Mouse (Mus musculus) hindbrain, embryonic 13.5 days (tissue): ENCODE data around the gene Prmt3. TPM values are rescaled to one million over a fixed set of nuclear protein-coding genes. Genes with fewer than 3 reads are reported as not detected.

ENCODE experiments used
- ATAC-seq: fragments of 200-750 bp; cut with Nextera tagmentation; 2 replicates; pipeline ENCODE4 v1.8.0; 2017; ENCODE audit warnings: moderate TSS enrichment; ENCODE audit not compliant: low FRiP score
- H3K27ac ChIP-seq: fragments of 300-500 bp; sonication (generic); 2 replicates; pipeline ENCODE4 v1.5.1; 2015; ENCODE audit warnings: inconsistent platforms, mild to moderate bottlenecking, moderate library complexity
- H3K27me3 ChIP-seq: fragments of 300-500 bp; sonication (generic); 2 replicates; pipeline ENCODE4 v1.6.1; 2015; ENCODE audit warnings: mild to moderate bottlenecking, inconsistent platforms
- H3K36me3 ChIP-seq: fragments of 300-500 bp; sonication (generic); 2 replicates; pipeline ENCODE4 v1.6.1; 2015; ENCODE audit warnings: mild to moderate bottlenecking, inconsistent platforms
- H3K4me1 ChIP-seq: fragments of 300-500 bp; sonication (generic); replicated peaks from 2 replicates; pipeline ENCODE4 v1.6.1; 2015; ENCODE audit warnings: inconsistent platforms
- H3K4me2 ChIP-seq: fragments of 300-500 bp; sonication (generic); 2 replicates; pipeline ENCODE4 v1.6.1; 2015; ENCODE audit warnings: inconsistent platforms, mild to moderate bottlenecking, moderate library complexity
- H3K4me3 ChIP-seq: fragments of 300-500 bp; sonication (generic); 2 replicates; pipeline ENCODE4 v1.5.1; 2015; ENCODE audit warnings: mild to moderate bottlenecking, inconsistent platforms
- H3K9ac ChIP-seq: fragments of 300-500 bp; sonication (generic); 2 replicates; pipeline ENCODE4 v1.6.1; 2015; ENCODE audit warnings: mild to moderate bottlenecking, inconsistent platforms
- H3K9me3 ChIP-seq: fragments of 300-500 bp; sonication (generic); 2 replicates; pipeline ENCODE4 v1.6.1; 2016; ENCODE audit warnings: inconsistent platforms
- WGBS: fragments of 180-500 bp; shearing (Covaris S2); methylation state at CpG from one replicate; pipeline ENCODE4 v1.1.7; 2015; 5-methylcytosine and 5-hydroxymethylcytosine counted together
- polyA plus RNA-seq: library from polyadenylated mRNA; unstranded; fragments of >200 nt; fragmentation: Nextera tagmentation; extraction: Ambion mirVana; gene quantifications from 2 replicates; pipeline ENCODE4 v1.2.1, GENCODE M21; 2015

Gene Prmt3
- polyA plus RNA-seq, 1 experiment from 2014 or later: 50.8 TPM

GRCm38 (mm10) chr7:49907191-49908171 lies 129.3 kb downstream of the Prmt3 start:
- WGBS: 2% methylated on average over 28 of the region's 28 CpGs
- H3K27me3 ChIP-seq: peaks cover 87% of the 10 kb centered on the region
- H3K27ac ChIP-seq: peak overlapping the region; percentile 95
- H3K9ac ChIP-seq: peak overlapping the region; percentile 67
- peaks cover 30% of the 10 kb centered on the region for H3K4me1 ChIP-seq
- peak overlapping the region; percentile 51 for H3K4me3 ChIP-seq
- peak overlapping the region; percentile 60 for H3K4me2 ChIP-seq
- no peaks in the 10 kb centered on the region for H3K9me3 ChIP-seq
- ATAC-seq: peak; percentile 25; the same call in 1 of the 2 replicates
- H3K36me3 ChIP-seq: no peaks in the 10 kb centered on the region

Other genes starting within 250 kb of the Prmt3 start
- 14.3 and 28.7 TPM in 2 replicates for gene Dbx1, start 141.5 kb upstream of the Prmt3 start, polyA plus RNA-seq
- 3.1 and 3.5 TPM in 2 replicates for gene Htatip2, start 19.2 kb upstream of the Prmt3 start, polyA plus RNA-seq
- gene Slc6a5, start 131.8 kb downstream of the Prmt3 start, polyA plus RNA-seq: 12.5 and 13.0 TPM in 2 replicates
- 15.7 and 16.4 TPM in 2 replicates for gene Nell1, start 196.5 kb downstream of the Prmt3 start, polyA plus RNA-seq